Mouse (Mus musculus) left cerebral cortex, postnatal 14 days (tissue): Measurements from ENCODE around the gene Anxa1. TPM values are rescaled to one million over a fixed set of nuclear protein-coding genes. Genes with fewer than 3 reads are reported as not detected.

Experiments used
- total RNA-seq, 2 experiments: library from RNA; stranded (reverse); gene quantifications; 2 replicates each; pipeline ENCODE4 v1.2.3; 2021

Gene Anxa1
- total RNA-seq, 2 experiments from 2014 or later, result 2.5 to 3.1 TPM

Other genes with a start within 250 kb of the Anxa1 start
- gene Aldh1a1, start 101.8 kb upstream of the Anxa1 start, total RNA-seq, result 10 to 100 TPM; 33.9 to 40.9 TPM